Mouse (Mus musculus): Measurements from ENCODE around the gene Camsap2. TPM values are rescaled to one million over a fixed set of nuclear protein-coding genes. Genes with fewer than 3 reads are reported as not detected.

The Camsap2 gene
- polyA plus RNA-seq, 1 experiment: 7.4 TPM

- Histone ChIP-seq H3K27me3 (ENCODE audit: control insufficient read depth, insufficient read depth, insufficient read length) (no peaks in the 10 kb centered on the region), H3K79me3 (ENCODE audit: low read depth) (no peaks in the 10 kb centered on the region), H3K4me3 (ENCODE audit: insufficient read depth, poor library complexity, severe bottlenecking) (no peak overlapping the region), H3ac (ENCODE audit: control insufficient read depth, insufficient read length, low read depth) (no peak overlapping the region), H3K79me2 (ENCODE audit: control insufficient read depth, insufficient read depth) (peaks cover under 1% of the 10 kb centered on the region), H3K36me3 (ENCODE audit: control insufficient read depth, insufficient read depth) (no peaks in the 10 kb centered on the region)
- TF ChIP-seq USF1 (IDR thresholded peaks at IDR 0.05; ENCODE audit: low read depth) (no peak), FOSL1 (IDR thresholded peaks at IDR 0.05; ENCODE audit: insufficient read depth, low read length, poor library complexity, severe bottlenecking) (no peak), MYOG (IDR thresholded peaks at IDR 0.05; ENCODE audit: control insufficient read depth, extremely low read depth, insufficient read length) (no peak), CEBPB (IDR thresholded peaks at IDR 0.05; ENCODE audit: low read depth) (no peak), CTCF (IDR thresholded peaks at IDR 0.05; ENCODE audit: control insufficient read depth, insufficient read depth, insufficient read length) (no peak), MAX (IDR thresholded peaks at IDR 0.05) (no peak)
Measured at GRCm38 (mm10) chr1:136350699-136351200, 4.8 kb upstream of the Camsap2 start.

GRCm38 (mm10) chr1:136348137-136348536 lies 2.2 kb upstream of the Camsap2 start:
- H3K27me3 ChIP-seq (ENCODE audit: control insufficient read depth, insufficient read depth, insufficient read length): no peaks in the 10 kb centered on the region
- TF ChIP-seq USF1 (IDR thresholded peaks at IDR 0.05; ENCODE audit: low read depth) (no peak), MAX (IDR thresholded peaks at IDR 0.05) (no peak), CTCF (IDR thresholded peaks at IDR 0.05; ENCODE audit: control insufficient read depth, insufficient read depth, insufficient read length) (no peak), CEBPB (IDR thresholded peaks at IDR 0.05; ENCODE audit: low read depth) (no peak), MYOG (IDR thresholded peaks at IDR 0.05; ENCODE audit: control insufficient read depth, extremely low read depth, insufficient read length) (no peak), MYOD1 (IDR thresholded peaks at IDR 0.05; ENCODE audit: control insufficient read depth, insufficient read length, low read depth) (no peak), FOSL1 (IDR thresholded peaks at IDR 0.05; ENCODE audit: insufficient read depth, low read length, poor library complexity, severe bottlenecking) (no peak)
- H3ac ChIP-seq (ENCODE audit: control insufficient read depth, insufficient read length, low read depth): no peak overlapping the region
- H3K79me3 ChIP-seq (ENCODE audit: low read depth): peaks cover 22% of the 10 kb centered on the region
- H3K4me3 ChIP-seq (ENCODE audit: insufficient read depth, poor library complexity, severe bottlenecking): no peak overlapping the region
- peaks cover 27% of the 10 kb centered on the region for H3K79me2 ChIP-seq (ENCODE audit: control insufficient read depth, insufficient read depth)
- H3K36me3 ChIP-seq (ENCODE audit: control insufficient read depth, insufficient read depth): no peaks in the 10 kb centered on the region

GRCm38 (mm10) chr1:136347140-136347539 lies 1.2 kb upstream of the Camsap2 start:
- H3K79me2 ChIP-seq (ENCODE audit: control insufficient read depth, insufficient read depth): peaks cover 37% of the 10 kb centered on the region
- no peak overlapping the region for H3K4me3 ChIP-seq (ENCODE audit: insufficient read depth, poor library complexity, severe bottlenecking)
- no peaks in the 10 kb centered on the region for H3K36me3 ChIP-seq (ENCODE audit: control insufficient read depth, insufficient read depth)
- no peaks in the 10 kb centered on the region for H3K27me3 ChIP-seq (ENCODE audit: control insufficient read depth, insufficient read depth, insufficient read length)
- TF ChIP-seq CTCF (IDR thresholded peaks at IDR 0.05; ENCODE audit: control insufficient read depth, insufficient read depth, insufficient read length) (no peak), MYOG (IDR thresholded peaks at IDR 0.05; ENCODE audit: control insufficient read depth, extremely low read depth, insufficient read length) (no peak), MYOD1 (IDR thresholded peaks at IDR 0.05; ENCODE audit: control insufficient read depth, insufficient read length, low read depth) (no peak)
- H3K79me3 ChIP-seq (ENCODE audit: low read depth): peaks cover 32% of the 10 kb centered on the region
- no peak overlapping the region for H3ac ChIP-seq (ENCODE audit: control insufficient read depth, insufficient read length, low read depth)

GRCm38 (mm10) chr1:136346373-136347035 lies 600 bp upstream of the Camsap2 start:
- Histone ChIP-seq H3K36me3 (ENCODE audit: control insufficient read depth, insufficient read depth) (no peaks in the 10 kb centered on the region), H3K79me3 (ENCODE audit: low read depth) (peaks cover 37% of the 10 kb centered on the region), H3ac (ENCODE audit: control insufficient read depth, insufficient read length, low read depth) (peak overlapping the region; percentile 66), H3K4me3 (ENCODE audit: insufficient read depth, poor library complexity, severe bottlenecking) (peak overlapping the region; percentile 83), H3K79me2 (ENCODE audit: control insufficient read depth, insufficient read depth) (peaks cover 43% of the 10 kb centered on the region), H3K27me3 (ENCODE audit: control insufficient read depth, insufficient read depth, insufficient read length) (no peaks in the 10 kb centered on the region)
- TF ChIP-seq MAX (IDR thresholded peaks at IDR 0.05) (no peak), CEBPB (IDR thresholded peaks at IDR 0.05; ENCODE audit: low read depth) (no peak), CTCF (IDR thresholded peaks at IDR 0.05; ENCODE audit: control insufficient read depth, insufficient read depth, insufficient read length) (no peak), FOSL1 (IDR thresholded peaks at IDR 0.05; ENCODE audit: insufficient read depth, low read length, poor library complexity, severe bottlenecking) (no peak), USF1 (IDR thresholded peaks at IDR 0.05; ENCODE audit: low read depth) (no peak), MYOD1 (IDR thresholded peaks at IDR 0.05; ENCODE audit: control insufficient read depth, insufficient read length, low read depth) (no peak), MYOG (IDR thresholded peaks at IDR 0.05; ENCODE audit: control insufficient read depth, extremely low read depth, insufficient read length) (no peak)

- H3K27me3 ChIP-seq (ENCODE audit: control insufficient read depth, insufficient read depth, insufficient read length): no peaks in the 10 kb centered on the region
- no peak for TF ChIP-seq USF1 (IDR thresholded peaks at IDR 0.05; ENCODE audit: low read depth)
- TF ChIP-seq MYOG (IDR thresholded peaks at IDR 0.05; ENCODE audit: control insufficient read depth, extremely low read depth, insufficient read length): no peak
- peak overlapping the region; percentile 80 for H3ac ChIP-seq (ENCODE audit: control insufficient read depth, insufficient read length, low read depth)
- peaks cover 53% of the 10 kb centered on the region for H3K79me3 ChIP-seq (ENCODE audit: low read depth)
- H3K4me3 ChIP-seq (ENCODE audit: insufficient read depth, poor library complexity, severe bottlenecking): peak overlapping the region; percentile 83
- peaks cover 4% of the 10 kb centered on the region for H3K36me3 ChIP-seq (ENCODE audit: control insufficient read depth, insufficient read depth)
- H3K79me2 ChIP-seq (ENCODE audit: control insufficient read depth, insufficient read depth): peaks cover 59% of the 10 kb centered on the region
Measured at GRCm38 (mm10) chr1:136344768-136345453, 993 bp downstream of the Camsap2 start.

Data from C2C12 (cell line).